Mouse (Mus musculus) limb, embryonic 13.5 days (tissue): Measurements from ENCODE around the gene Foxd2. TPM values are rescaled to one million over a fixed set of nuclear protein-coding genes. Genes with fewer than 3 reads are reported as not detected.

Source experiments
- ATAC-seq: fragments of 200-750 bp; cut with Nextera tagmentation; 2 replicates; pipeline ENCODE4 v1.8.0; 2017; ENCODE audit warnings: low read depth, moderate number of reproducible peaks, moderate TSS enrichment; ENCODE audit not compliant: low FRiP score
- H3K27ac ChIP-seq: fragments of 300-500 bp; sonication (generic); 2 replicates; pipeline ENCODE4 v1.5.1; 2015; ENCODE audit warnings: inconsistent platforms, mild to moderate bottlenecking, moderate library complexity
- H3K27me3 ChIP-seq: fragments of 300-500 bp; sonication (generic); 2 replicates; pipeline ENCODE4 v1.6.1; 2015; ENCODE audit warnings: mild to moderate bottlenecking, inconsistent platforms
- H3K36me3 ChIP-seq: fragments of 300-500 bp; sonication (generic); 2 replicates; pipeline ENCODE4 v1.6.1; 2015; ENCODE audit warnings: inconsistent platforms, mild to moderate bottlenecking, moderate library complexity
- H3K4me1 ChIP-seq: fragments of 300-500 bp; sonication (generic); 2 replicates; pipeline ENCODE4 v1.6.1; 2015; ENCODE audit warnings: inconsistent platforms
- H3K4me2 ChIP-seq: fragments of 300-500 bp; sonication (generic); replicated peaks from 2 replicates; pipeline ENCODE4 v1.6.1; 2015; ENCODE audit warnings: inconsistent platforms, mild to moderate bottlenecking, moderate library complexity
- H3K4me3 ChIP-seq: fragments of 300-500 bp; sonication (generic); 2 replicates; pipeline ENCODE4 v1.5.1; 2015; ENCODE audit warnings: moderate library complexity, mild to moderate bottlenecking, inconsistent platforms
- H3K9ac ChIP-seq: fragments of 300-500 bp; sonication (generic); 2 replicates; pipeline ENCODE4 v1.6.1; 2015; ENCODE audit warnings: mild to moderate bottlenecking, inconsistent platforms
- H3K9me3 ChIP-seq: fragments of 300-500 bp; sonication (generic); 2 replicates; pipeline ENCODE4 v1.6.1; 2016; ENCODE audit warnings: inconsistent platforms
- WGBS: fragments of 180-500 bp; shearing (Covaris S2); methylation state at CpG from one replicate; pipeline ENCODE4 v1.1.7; 2015; 5-methylcytosine and 5-hydroxymethylcytosine counted together
- polyA plus RNA-seq: library from polyadenylated mRNA; unstranded; fragments of >200 nt; fragmentation: Nextera tagmentation; extraction: Ambion mirVana; gene quantifications from 2 replicates; pipeline ENCODE4 v1.2.1, GENCODE M21; 2015

Foxd2 gene
- polyA plus RNA-seq, 1 experiment from 2014 or later: 1.3 TPM

DNA sequence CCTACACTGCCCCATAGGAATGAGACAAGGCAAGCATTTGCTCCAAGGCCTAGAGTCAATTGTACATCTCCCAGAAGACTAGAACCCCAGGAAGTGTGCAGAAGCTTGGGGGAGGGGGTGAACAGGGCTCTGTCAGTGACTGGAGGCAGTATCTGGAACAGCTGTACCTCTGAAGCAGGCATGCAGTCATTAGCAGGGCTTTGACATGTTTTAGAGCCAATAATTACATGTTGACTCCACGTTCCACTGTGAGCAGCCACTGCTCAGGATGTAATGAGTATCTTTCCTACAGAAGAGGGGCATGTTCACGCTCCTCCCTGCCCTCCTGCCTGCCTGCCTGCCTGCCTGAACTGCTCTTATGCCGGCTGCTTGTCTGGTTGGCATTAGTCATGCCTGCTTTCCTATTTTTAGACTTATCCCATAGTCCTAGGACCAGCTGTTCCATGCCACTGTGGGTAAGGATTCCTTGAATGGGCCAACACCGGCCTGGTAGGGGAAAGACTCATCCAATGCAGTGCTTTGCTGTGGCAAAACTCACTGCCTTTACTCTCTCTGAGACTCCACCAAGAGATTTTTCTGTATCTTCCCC, 28.9 kb upstream of the Foxd2 start:
- H3K9ac ChIP-seq: no peak overlapping the region
- H3K27me3 ChIP-seq: peaks cover 80% of the 10 kb centered on the region
- no peak overlapping the region for H3K4me3 ChIP-seq
- H3K4me2 ChIP-seq: no peak overlapping the region
- H3K4me1 ChIP-seq: peaks cover 11% of the 10 kb centered on the region
- ATAC-seq: 0 out of 2 replicates have a peak, but pooled peaks have one; percentile 10
- no peak overlapping the region for H3K27ac ChIP-seq
- H3K9me3 ChIP-seq: no peaks in the 10 kb centered on the region
- WGBS: 36% methylated on average over 4 of the region's 4 CpGs
- no peaks in the 10 kb centered on the region for H3K36me3 ChIP-seq

GRCm38 (mm10) chr4:114934188-114934587, 25.5 kb upstream of the Foxd2 start:
- Histone ChIP-seq H3K36me3 (no peaks in the 10 kb centered on the region), H3K27ac (no peak overlapping the region), H3K4me3 (no peak overlapping the region), H3K9ac (no peak overlapping the region), H3K9me3 (no peaks in the 10 kb centered on the region), H3K27me3 (peaks cover 88% of the 10 kb centered on the region), H3K4me1 (no peaks in the 10 kb centered on the region), H3K4me2 (no peak overlapping the region)
- no peak for ATAC-seq
- 90% methylated on average over 6 of the region's 6 CpGs for WGBS

DNA sequence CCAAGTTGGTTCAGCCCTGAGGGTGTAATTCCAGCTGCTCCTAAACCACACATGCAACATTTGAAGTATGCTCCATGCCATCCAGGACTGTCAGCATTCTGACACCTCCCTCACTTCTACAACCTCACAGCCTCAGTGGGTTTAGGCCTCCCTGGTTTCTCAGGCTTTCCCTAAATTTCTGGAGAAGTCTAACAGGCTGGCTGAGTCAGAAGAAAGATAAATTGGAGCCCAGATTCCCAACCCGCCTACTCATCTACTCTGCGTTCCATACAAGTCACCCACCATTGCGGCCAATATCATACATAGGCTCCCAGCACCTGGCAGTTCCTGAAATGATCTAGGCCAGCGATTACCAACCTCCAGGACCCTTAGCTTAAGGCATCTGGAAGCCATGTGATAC, 24.1 kb upstream of the Foxd2 start:
- no peaks in the 10 kb centered on the region for H3K36me3 ChIP-seq
- no peak overlapping the region for H3K4me2 ChIP-seq
- no peak overlapping the region for H3K27ac ChIP-seq
- no peaks in the 10 kb centered on the region for H3K9me3 ChIP-seq
- H3K4me3 ChIP-seq: no peak overlapping the region
- 67% methylated on average over 4 of the region's 4 CpGs for WGBS
- no peak overlapping the region for H3K9ac ChIP-seq
- H3K27me3 ChIP-seq: peaks cover 89% of the 10 kb centered on the region
- H3K4me1 ChIP-seq: no peaks in the 10 kb centered on the region
- no peak for ATAC-seq

- no peaks in the 10 kb centered on the region for H3K9me3 ChIP-seq
- no peak overlapping the region for H3K4me2 ChIP-seq
- H3K27ac ChIP-seq: no peak overlapping the region
- H3K9ac ChIP-seq: no peak overlapping the region
- no peak overlapping the region for H3K4me3 ChIP-seq
- ATAC-seq: no peak
- H3K4me1 ChIP-seq: peaks cover 13% of the 10 kb centered on the region
- no peaks in the 10 kb centered on the region for H3K36me3 ChIP-seq
- WGBS: 37% methylated on average over 15 of the region's 15 CpGs
- peaks cover 97% of the 10 kb centered on the region for H3K27me3 ChIP-seq
These were observed 20.5 kb upstream of the Foxd2 start for GRCm38 (mm10) chr4:114929155-114929554.

GRCm38 (mm10) chr4:114925917-114926312, 17.2 kb upstream of the Foxd2 start, which contains the start of gene Foxe3:
TSS of gene Foxe3 (minus strand) at chr4:114926013.
- peak within 1 kb of the TSS; percentile 45 for H3K9ac ChIP-seq
- peak within 1 kb of the TSS; percentile 72 for H3K4me2 ChIP-seq
- H3K9me3 ChIP-seq: no peaks in the 10 kb centered on the region
- peaks cover 13% of the 10 kb centered on the region for H3K4me1 ChIP-seq
- H3K36me3 ChIP-seq: no peaks in the 10 kb centered on the region
- H3K27me3 ChIP-seq: peaks cover 95% of the 10 kb centered on the region
- H3K27ac ChIP-seq: no peak within 1 kb of the TSS
- ATAC-seq: no peak
- peak within 1 kb of the TSS; percentile 45 for H3K4me3 ChIP-seq
- under 1% methylated on average over 23 of the region's 25 CpGs for WGBS

GRCm38 (mm10) chr4:114924971-114925916, 16.6 kb upstream of the Foxd2 start:
- H3K27me3 ChIP-seq: peaks cover 94% of the 10 kb centered on the region
- H3K9ac ChIP-seq: peak overlapping the region; percentile 45
- peaks cover 13% of the 10 kb centered on the region for H3K4me1 ChIP-seq
- under 1% methylated on average over 121 of the region's 125 CpGs for WGBS
- peak overlapping the region; percentile 45 for H3K4me3 ChIP-seq
- H3K4me2 ChIP-seq: peak overlapping the region; percentile 72
- ATAC-seq: no peak
- no peak overlapping the region for H3K27ac ChIP-seq
- H3K9me3 ChIP-seq: no peaks in the 10 kb centered on the region
- H3K36me3 ChIP-seq: no peaks in the 10 kb centered on the region

DNA sequence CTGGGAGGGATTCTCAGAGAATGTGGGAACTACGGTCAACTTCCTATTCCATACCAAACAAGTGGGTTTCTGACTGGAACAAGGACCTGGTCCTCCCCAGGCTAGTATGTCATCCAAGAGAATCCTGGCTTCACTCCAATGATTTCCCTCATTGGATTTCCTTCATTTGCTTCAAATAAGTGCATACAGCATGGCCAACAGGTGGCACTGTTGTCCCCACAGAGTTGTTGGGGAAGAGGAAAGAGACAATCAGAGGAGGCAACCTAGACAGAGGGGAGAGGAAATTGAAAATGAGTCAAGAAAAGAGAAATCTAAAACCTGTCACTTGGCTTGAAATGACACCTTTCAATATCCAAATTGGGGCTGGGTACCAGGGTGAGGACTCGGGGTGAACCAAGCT, 8.4 kb upstream of the Foxd2 start:
- Histone ChIP-seq H3K4me3 (no peak overlapping the region), H3K27ac (no peak overlapping the region), H3K4me1 (0 out of 2 replicates have a peak, but pooled peaks cover 5% of the 10 kb centered on the region), H3K27me3 (peaks cover 95% of the 10 kb centered on the region), H3K9ac (no peak overlapping the region), H3K4me2 (no peak overlapping the region), H3K36me3 (no peaks in the 10 kb centered on the region), H3K9me3 (no peaks in the 10 kb centered on the region)
- 35% methylated on average over 2 of the region's 2 CpGs for WGBS
- ATAC-seq: no peak

DNA sequence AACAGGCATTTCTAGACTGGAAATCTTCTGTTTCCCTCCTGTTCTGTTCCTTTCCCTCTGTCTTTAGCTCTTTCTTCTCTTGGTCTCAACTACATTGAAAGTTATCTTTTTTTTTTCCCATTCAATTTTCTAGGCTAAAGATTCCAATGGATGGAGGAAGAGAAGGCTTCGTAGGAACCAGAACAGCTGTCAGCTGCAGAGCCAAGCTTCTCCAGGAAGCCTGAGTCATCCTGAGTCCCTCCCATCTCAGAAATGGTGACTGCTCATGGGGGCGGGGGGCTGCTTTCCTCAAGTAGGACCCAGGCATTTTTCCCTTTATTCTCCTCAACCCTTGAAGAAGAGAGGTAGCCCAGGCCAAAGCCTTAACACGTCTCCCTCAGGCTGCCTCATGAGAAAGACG, 7.4 kb upstream of the Foxd2 start:
- ATAC-seq: no peak
- Histone ChIP-seq H3K4me3 (no peak overlapping the region), H3K9ac (no peak overlapping the region), H3K36me3 (no peaks in the 10 kb centered on the region), H3K27me3 (peaks cover 96% of the 10 kb centered on the region), H3K4me1 (0 out of 2 replicates have a peak, but pooled peaks cover 5% of the 10 kb centered on the region), H3K27ac (no peak overlapping the region), H3K9me3 (no peaks in the 10 kb centered on the region), H3K4me2 (no peak overlapping the region)
- WGBS: 34% methylated on average over 4 of the region's 4 CpGs

DNA sequence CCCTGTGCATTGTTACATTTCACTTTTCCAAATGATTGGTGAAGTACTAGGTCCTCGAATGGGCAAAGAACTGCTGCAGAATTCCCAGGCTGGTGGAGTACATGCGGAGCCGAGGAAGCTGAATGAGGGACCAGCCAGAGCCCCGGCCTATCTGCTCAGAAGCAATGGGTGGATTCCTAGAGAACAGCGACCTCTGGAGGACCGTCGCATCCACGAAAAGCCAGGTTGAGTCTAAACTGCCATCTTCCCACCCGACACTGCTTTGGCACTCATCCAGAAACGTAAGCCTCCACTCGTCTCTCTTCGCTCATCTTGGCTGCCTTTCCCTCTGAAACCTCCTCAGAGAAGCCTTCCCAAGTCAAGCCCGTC, 4.9 kb upstream of the Foxd2 start:
- Histone ChIP-seq H3K4me1 (peaks cover 13% of the 10 kb centered on the region), H3K4me3 (no peak overlapping the region), H3K9ac (no peak overlapping the region), H3K9me3 (no peaks in the 10 kb centered on the region), H3K27me3 (peaks cover 99% of the 10 kb centered on the region), H3K4me2 (no peak overlapping the region), H3K27ac (no peak overlapping the region), H3K36me3 (no peaks in the 10 kb centered on the region)
- ATAC-seq: 0 out of 2 replicates have a peak, but pooled peaks have one; percentile 20
- WGBS: 1% methylated on average over 13 of the region's 13 CpGs

DNA sequence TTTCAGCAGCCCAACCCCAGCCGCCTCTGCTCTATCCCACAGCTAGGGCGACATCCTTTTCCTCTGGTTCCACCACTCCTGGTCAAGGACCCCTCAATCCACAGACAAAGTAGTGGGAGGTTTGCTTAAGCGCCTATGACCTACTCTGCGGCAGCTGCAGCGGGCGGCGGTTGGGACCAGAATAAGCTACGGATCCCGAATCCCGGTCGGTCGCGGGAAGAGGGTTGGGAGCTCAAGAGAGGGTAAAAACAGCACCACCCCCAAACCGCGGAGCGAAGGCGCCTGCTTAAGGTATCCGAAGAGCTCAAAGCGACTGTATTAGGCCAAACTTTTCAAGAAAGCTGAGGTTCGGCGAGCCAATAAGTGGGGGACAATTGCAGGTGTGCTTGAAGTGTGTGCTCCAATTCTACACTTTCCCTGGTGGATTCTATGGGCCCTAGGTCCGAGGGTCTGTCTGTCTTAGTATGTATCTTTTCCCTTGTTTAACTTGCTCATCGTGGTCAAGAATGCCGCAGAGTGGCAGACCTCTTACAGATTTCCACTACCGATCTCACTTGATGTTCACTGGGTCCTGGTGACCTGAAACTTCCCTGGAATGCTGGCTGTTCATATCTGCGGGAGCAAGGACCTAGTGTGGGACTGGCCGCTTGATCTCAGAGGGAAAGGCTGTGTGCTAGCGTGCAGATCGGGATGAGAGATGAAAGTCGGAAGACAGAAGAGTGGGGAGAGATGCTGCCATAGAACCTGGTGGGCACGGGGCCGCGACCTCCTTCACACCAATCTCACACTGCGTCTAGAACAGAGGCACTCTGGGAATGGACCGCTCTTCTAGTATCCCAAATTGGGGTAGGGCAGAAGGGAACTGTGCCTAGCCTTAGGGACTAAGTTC, 4.3 kb upstream of the Foxd2 start:
- no peak overlapping the region; the same call in 1 of the 2 replicates for H3K9ac ChIP-seq
- ATAC-seq: no peak
- H3K4me3 ChIP-seq: peak overlapping the region; percentile 20

GRCm38 (mm10) chr4:114909602-114910484, 1.2 kb upstream of the Foxd2 start:
- Histone ChIP-seq H3K4me3 (peak overlapping the region; percentile 57), H3K27me3 (peaks cover 100% of the 10 kb centered on the region), H3K9me3 (no peaks in the 10 kb centered on the region), H3K4me2 (peak overlapping the region; percentile 77), H3K27ac (no peak overlapping the region), H3K36me3 (no peaks in the 10 kb centered on the region), H3K4me1 (peaks cover 31% of the 10 kb centered on the region), H3K9ac (peak overlapping the region; percentile 72)
- ATAC-seq: no peak
- WGBS: 2% methylated on average over 20 of the region's 20 CpGs

More for the DNA sequence above, 4.3 kb upstream of the Foxd2 start:
- 4% methylated on average over 35 of the region's 35 CpGs for WGBS
- Histone ChIP-seq H3K4me2 (peak overlapping the region; percentile 38), H3K9me3 (no peaks in the 10 kb centered on the region), H3K27me3 (peaks cover 99% of the 10 kb centered on the region), H3K36me3 (no peaks in the 10 kb centered on the region), H3K4me1 (peaks cover 19% of the 10 kb centered on the region), H3K27ac (no peak overlapping the region)
